ENCODE assay signal across 15 mouse cellular contexts in genomic region chr12:69666721-69667120, GRCm38 (mm10).
"Had no signal": no experiment of that assay in that cellular context is flagged by ENCODE, and none has a peak within 500 bp of the region (broad histone marks: within the 10 kb centered on the region; RNA-seq: fewer than 3 reads in every experiment).

No protein-coding gene starts in this region.

- H3K4me2 ChIP-seq: intestine, embryonic 15.5 days; kidney, embryonic 15.5 days; liver, embryonic 13.5 days; midbrain, embryonic 13.5 days had no signal

- H3K9me3 ChIP-seq: intestine, embryonic 15.5 days; kidney, embryonic 15.5 days; liver, embryonic 13.5 days; midbrain, embryonic 13.5 days had no signal

- ATAC-seq: intestine, embryonic 15.5 days; midbrain, embryonic 13.5 days had no signal

- H3K27me3 ChIP-seq: intestine, embryonic 15.5 days; kidney, embryonic 15.5 days; liver, embryonic 13.5 days; midbrain, embryonic 13.5 days had no signal

- H3K27ac ChIP-seq: intestine, embryonic 15.5 days; kidney, embryonic 15.5 days; left cerebral cortex, adult 2 months; liver, embryonic 13.5 days; macrophage; midbrain, embryonic 13.5 days; stomach, postnatal 0 days had no signal

- DNase-seq: kidney, adult 11 months; kidney, adult 8-10 months; kidney, postnatal 10 days; kidney, postnatal 36 days; layer of hippocampus, postnatal 36 days; liver, embryonic 13.5 days; right cerebral cortex, postnatal 4 days; thymus, adult 2 months; thymus, postnatal 25 days had no signal

- H3K4me1 ChIP-seq: intestine, embryonic 15.5 days; kidney, embryonic 15.5 days; liver, embryonic 13.5 days; midbrain, embryonic 13.5 days had no signal

- H3K4me3 ChIP-seq: intestine, embryonic 15.5 days; kidney, embryonic 15.5 days; left cerebral cortex, adult 2 months; liver, embryonic 13.5 days; midbrain, embryonic 13.5 days had no signal

- H3K36me3 ChIP-seq: intestine, embryonic 15.5 days; kidney, embryonic 15.5 days; liver, embryonic 13.5 days had no signal

- H3K9ac ChIP-seq: intestine, embryonic 15.5 days; kidney, embryonic 15.5 days; liver, embryonic 13.5 days; midbrain, embryonic 13.5 days had no signal
